Mouse (Mus musculus) thymus, adult 2 months (tissue): ENCODE data around the gene Pbx2.

Source experiments
- CTCF ChIP-seq: fragments of 200-500 bp; IDR thresholded peaks from 2 replicates; pipeline ENCODE4 v1.5.1; 2012; ENCODE audit warnings: mild to moderate bottlenecking, control low read depth, low read length, moderate library complexity, borderline replicate concordance; ENCODE audit not compliant: control insufficient read depth, poor library complexity, insufficient read depth; ENCODE audit errors: extremely low read depth
- POLR2A ChIP-seq: fragments of 200-500 bp; IDR thresholded peaks from 2 replicates; pipeline ENCODE4 v1.6.1; 2012; ENCODE audit warnings: mild to moderate bottlenecking, low read length, control low read depth, moderate library complexity; ENCODE audit not compliant: control insufficient read depth, poor library complexity, insufficient read depth; ENCODE audit errors: extremely low read depth

DNA sequence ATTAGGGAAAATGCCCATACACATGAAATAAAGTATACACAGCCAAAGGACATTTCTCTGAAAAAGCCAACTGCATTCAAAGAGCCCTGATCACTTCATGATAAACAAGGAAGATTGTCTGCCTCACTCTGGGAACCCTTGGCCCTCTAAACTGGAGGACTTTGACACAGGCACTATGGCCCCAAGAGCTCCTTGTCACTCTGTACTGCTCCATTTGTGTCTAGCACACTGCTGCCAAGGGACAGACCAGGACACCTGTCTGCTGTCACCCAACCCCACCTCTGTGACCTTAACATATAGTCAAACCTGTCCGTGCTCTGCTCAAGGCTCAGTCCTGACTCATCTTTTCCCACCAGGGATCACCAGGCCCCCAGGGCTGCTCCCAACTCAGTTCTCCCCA lies 44.3 kb upstream of the Pbx2 start:
- no peak for TF ChIP-seq CTCF
- TF ChIP-seq POLR2A = no peak
